Mouse (Mus musculus) gastrocnemius, postnatal 25 days (tissue): Measurements from ENCODE around the gene Ceacam18. TPM values are rescaled to one million over a fixed set of nuclear protein-coding genes. Genes with fewer than 3 reads are reported as not detected.
"Not testable (repeated sequence)": the region's sequence is repeated elsewhere in the genome, so short reads cannot be mapped to it uniquely, and the experiment has no call there.

Experiments
- DNase-seq: peaks from one replicate; pipeline ENCODE4 v3.0.0; 2022
- long read RNA-seq, 2 experiments: library from polyadenylated mRNA; stranded (forward); transcript quantifications; one replicate each; pipeline ENCODE4 v2.0.0; 2021
- total RNA-seq, 2 experiments: library from RNA; stranded (reverse); gene quantifications; 1 replicate in 1 of 2; 2 replicates in 1 of 2; pipeline ENCODE4 v1.2.3; 2021

The Ceacam18 gene
- total RNA-seq, result not detected
- long read RNA-seq, experiment 1, result 0 reads
- long read RNA-seq, experiment 2, result 0 reads

DNA sequence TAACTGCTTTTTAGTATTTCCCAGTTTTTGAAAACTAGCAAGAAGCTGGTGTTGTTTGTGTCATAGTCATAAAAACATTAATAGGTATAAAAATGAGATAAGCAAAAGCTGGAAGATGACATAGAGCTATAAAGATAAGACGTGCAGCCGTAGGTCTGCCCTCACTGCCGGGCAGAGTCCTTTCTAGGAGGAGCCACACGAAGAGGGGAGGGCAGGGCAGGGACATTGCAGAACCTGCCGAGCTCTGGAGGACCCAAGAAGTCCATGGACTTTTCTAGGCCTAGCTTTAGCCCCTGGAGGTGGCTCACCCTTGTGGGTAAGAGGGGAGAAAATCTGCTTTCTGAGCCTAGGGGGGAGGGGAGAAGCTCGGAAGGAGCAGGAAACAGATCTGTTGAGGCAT is at the start of gene Ceacam18:
Gene Ceacam18, plus strand, starts transcription at position 208 of the 400 bp plus-strand sequence.
- DNase-seq, result no peak

DNA sequence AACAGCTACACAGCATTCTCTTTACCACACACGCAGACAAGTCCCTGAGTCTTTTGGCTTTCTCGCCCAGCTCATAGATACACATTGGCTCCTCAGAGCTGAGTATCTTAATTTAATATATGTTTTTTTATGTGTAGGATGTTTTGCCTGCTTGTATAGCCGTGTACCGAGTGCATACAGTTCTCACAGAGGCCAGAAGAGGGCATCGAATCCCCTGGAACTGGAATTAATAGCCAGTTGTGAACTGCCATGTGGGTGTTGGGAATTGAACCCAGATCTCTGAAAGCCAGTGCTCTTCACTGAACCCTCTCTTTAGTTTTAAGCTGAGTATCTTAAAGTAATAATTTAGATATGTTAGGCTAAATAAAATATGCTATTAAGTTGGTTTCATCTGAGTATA is 49.7 kb upstream of the Ceacam18 start:
- DNase-seq, result no peak

DNA sequence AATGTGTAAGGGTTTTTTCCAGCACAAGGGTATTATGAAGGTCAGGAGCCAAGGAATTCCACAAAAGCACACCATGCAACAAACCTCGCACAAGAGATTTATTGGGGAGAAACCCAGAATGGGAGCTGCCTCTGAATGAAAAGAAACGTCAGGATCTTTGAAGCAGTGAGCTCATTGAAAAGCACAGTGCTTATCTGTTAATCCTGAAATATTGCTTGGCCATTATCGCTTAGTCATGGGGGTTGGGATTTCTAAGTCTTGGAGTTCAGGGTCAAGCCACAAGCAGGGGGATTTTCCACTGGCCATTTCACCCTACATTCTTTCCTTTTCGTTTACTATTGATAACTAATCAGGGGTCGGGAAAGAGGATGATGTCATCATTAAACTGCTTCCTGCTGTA is 32.6 kb upstream of the Ceacam18 start:
- no peak for DNase-seq

DNA sequence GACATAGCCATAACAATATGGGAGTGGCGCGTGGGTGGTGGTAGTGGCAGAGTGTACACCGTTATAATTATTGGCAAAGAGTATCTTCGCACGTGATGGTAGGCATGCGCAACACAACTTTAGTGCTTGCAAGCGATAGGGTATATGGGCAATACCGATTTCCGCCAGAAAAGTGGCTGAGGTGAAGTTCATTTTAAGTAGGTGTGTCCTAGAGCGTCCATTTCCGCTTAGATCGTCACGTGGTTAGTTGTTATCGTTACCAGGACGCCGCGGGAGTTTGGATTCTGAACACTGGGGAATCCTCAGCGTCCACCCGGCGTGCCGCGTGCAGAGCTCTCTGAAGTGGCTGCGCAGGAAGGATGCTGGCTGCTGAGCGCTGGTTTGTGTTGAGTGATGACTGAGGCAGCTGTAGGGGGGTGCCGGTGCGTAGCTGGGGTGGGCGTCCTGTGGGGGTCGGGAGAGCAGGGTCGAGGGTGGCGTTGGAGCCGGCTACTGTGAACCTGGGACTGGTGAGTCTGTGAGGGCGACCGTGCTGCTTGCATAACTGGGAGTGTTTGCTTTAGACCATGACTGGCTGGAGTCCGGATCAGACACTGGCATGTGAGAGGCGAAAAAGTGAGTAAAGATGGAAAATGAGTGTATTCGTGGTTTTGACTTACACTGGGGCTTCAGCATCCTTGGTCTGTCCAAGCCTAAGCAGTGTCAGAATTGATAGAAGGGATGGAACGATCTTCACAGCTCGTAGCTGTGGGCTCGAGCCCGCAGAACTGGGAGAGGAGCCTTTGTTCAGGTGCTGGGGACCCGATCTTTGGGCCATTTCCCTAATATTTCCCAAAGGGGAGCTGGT is 27.4 kb upstream of the Ceacam18 start, which contains the start of gene Zfp819:
Gene Zfp819, plus strand, starts transcription at position 274 of the 847 bp plus-strand sequence.
- DNase-seq, result peak; percentile 7

DNA sequence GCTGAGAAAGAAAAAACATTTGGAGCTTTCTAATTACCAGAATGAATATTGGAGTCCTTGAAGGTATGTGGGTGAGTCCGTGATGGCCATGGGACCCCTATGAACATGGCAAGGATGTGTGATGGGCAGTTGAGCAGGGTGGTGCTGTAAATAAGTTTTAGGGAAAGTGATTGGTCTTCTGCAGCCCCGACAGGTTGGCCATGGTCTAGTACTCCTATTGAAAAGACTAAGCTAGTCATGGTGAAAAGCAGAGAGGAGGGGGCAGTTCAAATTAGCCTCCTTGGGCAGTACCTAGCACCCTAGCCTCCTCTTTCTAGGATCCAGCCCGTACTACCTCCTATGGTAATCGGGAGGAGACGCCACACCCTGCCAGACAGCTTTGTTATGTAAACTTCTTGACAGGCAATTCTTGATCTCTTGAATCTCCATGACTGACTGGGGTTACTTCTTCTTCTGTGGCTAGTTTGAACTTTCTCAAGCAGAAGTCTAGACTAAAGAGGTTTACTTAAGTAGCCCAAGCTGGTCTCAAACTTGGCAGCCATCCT is 26.7 kb upstream of the Ceacam18 start:
- DNase-seq, result no peak

DNA sequence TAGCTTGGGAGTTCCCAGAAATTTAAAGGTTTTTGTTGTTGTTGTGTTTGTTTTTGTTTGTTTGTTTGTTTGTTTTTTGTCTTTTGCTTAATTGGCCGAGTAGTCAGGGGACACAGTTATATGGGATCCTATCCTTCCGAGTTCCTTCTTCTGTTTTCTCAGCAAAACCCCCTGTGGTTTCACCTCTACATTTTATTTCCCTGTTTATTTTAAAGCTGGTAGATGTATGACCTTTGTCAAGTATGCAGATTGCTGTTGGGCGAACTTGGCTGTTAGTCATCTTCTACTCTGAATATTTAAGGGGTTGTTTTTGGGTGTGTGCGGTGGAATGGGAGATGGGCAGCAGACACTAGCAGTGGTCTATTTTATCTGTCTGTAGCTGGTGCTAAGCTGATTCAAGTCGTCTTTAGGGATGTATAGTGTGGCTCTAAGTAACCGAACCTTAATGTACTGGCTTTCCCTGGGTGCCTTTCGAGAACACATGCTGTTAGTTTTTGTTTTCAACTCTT is 26.1 kb upstream of the Ceacam18 start:
- DNase-seq, result no peak

DNA sequence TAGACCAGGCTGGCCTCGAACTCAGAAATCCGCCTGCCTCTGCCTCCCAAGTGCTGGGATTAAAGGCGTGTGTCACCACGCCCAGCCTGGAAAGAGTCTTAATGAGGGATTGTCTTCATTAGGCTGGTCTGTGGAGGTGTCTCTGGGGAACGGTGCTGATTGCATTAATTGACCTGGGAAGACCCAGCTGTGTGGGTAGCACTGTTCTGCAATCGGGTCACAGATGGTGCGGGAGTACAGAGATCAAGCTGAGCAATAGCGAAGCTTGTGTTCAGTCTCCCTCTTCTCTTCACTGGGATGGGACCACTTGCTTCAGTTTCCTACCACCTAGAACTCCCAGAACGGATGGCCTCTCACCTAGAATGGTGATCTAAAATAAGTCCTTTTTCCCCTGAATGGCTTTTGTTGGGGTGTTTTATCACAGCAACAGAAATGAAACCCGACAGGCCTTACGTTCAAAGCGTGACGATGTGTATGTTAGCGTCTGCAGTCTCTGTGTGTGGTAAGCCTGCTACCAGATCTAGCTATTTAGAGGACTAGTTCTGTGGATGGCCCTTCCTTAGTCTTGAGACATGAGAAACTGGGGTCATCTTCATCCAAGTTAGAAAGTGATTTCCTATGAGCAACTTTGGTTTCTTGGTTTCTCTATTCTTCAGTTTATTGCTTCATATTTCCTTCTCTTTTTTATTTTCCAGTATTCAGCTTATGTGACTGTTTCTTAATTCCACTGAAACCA is 20.5 kb upstream of the Ceacam18 start:
- DNase-seq, result no peak

DNA sequence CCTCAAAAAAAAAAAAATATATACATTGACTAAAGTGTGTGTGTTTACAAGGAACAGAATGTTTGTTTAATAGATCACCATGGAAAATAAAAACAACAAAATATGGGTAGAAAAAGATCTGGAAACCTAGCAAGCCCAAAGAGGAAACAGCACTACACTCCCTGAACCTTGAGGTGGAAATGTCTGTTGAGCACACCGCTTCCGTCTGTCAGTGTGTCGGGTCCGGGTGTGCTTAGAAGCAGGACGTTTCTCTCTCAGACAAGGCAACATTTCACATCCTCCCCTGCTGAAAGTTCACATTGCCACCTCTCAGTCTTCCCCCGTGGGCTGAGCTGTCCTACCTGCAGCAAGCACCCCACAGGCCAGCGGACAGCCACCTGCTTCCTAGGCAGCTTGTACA is 11.6 kb upstream of the Ceacam18 start:
- DNase-seq, result no peak

DNA sequence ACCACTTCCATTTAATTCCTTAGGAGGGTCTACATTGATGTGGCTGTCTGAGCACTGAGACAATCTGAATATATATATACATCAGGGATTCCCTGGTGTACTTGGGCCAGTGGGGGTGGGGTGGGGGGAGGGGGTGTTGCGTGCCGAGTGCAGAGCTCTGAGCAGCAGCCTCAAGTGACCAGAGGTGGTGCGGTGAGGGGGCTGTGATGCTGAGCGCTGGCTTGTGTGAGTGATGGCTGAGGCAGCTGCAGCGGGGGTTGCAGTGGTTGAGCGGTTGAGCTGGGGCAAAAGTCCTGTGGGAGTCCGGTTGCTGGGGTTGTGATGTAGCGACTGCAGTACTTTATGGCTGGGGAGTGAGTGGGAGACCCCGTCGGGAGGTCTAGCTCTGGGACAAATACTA is 10.7 kb upstream of the Ceacam18 start:
- no peak for DNase-seq

DNA sequence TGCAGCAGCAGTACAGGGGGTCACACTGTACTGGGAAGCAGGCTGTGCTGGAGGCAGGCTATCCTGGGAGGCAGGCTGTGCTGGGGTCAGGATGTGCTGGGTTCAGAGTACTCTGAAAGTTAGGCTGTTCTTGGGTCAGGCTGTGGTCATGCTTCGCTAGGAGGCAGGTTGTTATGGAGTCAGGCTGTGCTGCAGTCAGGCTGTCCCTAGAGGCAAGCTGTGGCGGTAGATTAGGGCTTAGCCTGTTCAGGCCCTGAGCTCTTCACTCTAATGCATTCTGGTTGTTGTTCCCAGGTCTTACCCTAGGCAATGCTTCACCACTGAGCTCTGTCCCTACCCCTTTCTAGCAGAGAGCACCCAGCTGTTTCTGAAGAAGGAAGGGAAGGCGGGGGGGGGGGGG is 9.4 kb upstream of the Ceacam18 start:
- DNase-seq, result no peak

DNA sequence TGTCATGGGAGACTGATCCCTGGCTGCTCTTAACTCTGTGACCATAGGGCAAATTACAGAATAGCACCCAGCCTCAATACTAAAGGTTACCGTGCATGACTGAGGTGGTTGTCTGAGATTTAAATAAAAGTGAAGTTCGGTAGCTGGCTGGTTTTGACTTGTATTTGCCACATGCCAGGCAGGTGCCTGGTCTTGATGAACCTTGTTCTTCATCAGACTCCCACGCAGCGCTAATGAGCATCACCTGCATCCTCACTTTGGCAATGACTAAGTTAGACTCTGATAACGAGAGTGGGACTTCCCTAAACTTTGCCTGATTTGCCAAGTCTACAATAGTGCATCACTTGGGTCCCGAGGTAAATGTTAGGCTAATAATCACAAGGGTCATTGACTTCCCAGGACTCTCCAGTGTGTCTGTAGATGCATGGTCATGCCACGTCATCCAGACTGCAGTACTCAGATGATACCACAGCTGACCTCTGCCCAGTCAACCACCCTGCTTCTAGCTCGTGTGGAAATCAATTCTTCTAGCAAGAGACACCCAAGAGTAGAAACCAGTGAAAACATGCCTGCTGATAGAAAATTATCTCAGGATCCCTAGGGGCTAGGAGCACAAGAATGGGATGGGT is 8.6 kb upstream of the Ceacam18 start:
- no peak for DNase-seq

DNA sequence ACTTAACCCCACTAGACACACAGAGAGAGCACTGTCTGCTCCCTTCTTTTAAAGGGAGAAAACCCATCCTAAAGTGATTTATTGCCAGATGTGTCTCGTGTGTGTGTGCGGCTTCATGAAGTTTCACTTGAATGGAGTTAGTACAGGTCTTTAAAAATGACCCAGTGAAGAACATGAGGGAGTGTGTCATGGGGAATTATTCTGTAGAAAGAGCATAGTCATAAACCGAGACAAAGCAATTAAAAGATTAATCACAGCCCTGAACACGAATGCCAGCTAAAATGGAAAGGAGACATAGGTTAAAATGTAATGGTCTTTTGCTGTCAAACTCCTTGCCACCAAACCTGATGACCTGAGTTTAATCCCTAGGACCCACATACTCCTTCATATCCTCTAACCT is 567 bp upstream of the Ceacam18 start:
- DNase-seq, result no peak

DNA sequence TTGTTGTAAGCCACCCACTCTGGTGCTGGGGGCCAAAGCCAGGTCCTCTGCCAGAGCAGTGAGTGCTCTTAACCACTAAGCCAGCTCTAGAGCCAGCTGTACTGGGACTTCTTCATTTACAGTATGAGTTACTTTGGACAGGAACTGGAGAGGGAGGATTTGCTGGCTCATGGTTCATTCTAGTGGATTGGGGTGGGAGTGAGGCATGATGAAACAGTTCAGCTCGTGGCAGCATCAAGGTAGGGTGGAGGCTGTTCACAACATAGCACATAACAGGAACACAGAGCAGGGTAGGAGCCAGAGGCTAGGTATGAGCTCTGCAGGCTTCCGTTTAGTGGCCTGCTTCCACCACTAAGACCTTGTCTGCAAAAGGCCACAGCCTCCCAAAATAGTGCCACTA is 1.7 kb downstream of the Ceacam18 start:
- DNase-seq, result no peak

DNA sequence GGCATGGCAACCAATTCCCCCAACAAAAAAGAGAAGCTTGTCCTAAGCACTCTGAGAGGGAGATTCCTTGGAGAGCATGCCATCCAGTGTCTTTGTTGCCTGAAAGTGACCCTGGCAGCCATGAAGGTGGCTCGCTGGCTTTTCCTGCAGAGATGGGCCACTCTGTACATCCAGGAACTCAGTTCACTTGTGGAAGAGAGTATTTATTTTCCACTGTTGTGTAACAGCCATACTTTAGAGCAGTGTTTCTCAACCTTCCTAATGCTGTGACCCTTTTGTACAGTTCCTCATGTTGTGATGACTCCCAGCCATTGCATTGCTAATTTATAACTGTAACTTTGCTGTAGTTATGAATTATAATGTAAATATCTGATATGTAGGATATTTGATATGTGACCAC is 2.6 kb downstream of the Ceacam18 start:
- no peak for DNase-seq

DNA sequence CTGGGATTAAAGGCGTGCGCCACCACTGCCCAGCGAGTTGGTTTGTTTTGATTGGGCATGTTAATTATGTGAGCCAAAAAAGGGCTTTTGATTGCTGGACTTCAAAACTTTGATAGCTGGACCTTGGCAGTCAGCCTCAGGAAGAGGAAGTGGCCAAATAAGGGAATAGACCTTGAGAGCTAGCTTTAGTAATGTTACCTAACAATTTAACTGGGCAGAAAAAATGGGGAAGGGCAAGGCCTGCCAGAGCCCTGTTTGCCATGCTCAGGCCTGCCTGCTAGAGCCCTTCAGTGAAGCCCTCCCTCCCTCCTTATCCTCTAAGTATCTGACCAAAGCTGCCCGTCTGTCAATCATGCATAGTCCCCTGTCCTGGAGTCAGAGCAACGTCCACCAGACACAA is 8.1 kb downstream of the Ceacam18 start:
- no peak for DNase-seq

DNA sequence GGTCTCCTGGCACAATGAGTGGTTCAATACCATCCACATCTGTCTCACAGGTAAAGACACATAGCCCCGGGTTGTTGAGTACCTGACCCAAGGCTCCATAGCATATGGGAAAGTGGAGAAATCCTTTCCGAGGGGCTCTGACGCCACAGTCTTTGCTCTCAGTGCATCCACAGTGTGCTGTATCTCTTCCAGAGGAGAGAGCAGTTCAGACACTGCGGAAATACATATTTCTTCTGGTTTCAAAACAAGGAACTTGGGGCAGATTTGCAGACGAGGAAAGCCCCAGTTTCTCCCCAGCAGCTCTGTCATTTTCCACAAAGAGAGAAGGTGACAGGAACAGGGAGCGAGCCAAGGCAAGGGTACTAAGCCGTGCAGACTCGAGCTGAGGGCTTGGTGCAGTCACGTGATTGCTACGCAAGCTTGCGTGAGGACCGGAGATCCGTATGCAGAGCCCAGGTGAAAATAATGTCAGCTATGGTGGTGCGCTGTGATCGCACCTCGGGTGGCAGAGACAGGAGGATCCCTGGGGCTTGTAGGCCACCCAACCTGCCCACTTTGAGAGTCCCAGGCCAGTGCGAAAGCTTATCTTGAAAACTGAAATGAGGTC is 8.6 kb downstream of the Ceacam18 start:
- no peak for DNase-seq

DNA sequence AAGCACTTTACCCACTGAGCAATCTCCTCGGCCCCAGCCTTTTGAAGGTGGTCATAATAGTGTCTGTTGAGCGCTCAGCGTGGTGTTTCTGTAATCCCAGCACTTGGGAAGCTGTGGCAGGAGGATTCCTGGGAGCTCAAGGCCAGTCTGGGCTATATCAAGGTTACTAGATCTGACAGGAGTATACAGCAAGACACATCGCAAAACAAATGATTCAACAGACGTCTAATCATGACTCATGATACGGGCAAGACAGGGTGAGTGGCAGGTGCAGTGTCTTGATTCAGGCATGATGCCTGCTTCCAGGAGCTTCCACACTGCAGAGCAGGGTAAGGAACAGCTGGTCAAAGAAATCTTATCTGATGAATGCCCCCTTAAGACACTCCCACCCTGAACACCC is 18.2 kb downstream of the Ceacam18 start:
- DNase-seq, result no peak

DNA sequence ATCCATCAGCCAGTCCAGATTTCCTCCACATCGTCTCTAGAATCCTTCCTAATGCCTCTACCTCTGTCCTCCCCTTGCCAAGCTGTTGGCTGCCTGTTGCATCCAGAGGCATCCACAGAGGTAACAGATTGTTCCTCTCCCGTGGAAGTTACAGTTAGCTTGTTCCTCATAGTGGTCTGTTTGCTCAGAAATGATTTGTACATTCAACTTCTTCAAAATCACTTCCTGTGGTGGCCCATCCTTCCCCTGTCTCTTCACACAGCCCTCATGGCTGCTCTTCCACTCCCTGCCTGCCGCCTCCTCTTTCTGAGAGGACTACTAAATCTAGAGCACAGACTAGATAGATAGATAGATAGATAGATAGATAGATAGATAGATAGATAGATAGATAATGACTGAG is 20.0 kb downstream of the Ceacam18 start:
- no peak for DNase-seq

DNA sequence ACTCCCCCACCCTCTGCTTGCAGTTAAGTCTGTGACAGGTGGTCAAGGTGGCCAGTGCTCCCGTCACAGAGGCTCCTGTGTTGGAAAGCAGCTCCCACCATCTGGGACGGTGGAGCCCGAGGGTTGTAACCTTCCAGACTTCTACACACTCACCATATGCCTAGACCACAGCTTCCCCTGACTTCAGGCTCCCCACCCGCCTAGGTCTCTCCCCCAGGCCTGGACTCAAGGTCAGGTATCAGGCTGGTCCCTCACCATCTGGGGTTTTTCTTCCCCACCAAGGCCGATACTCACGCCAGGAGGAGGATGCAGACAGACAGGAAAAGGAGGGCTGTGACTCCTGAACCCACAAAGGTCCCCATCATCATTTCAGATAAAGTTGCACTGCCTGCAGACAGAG is 21.7 kb downstream of the Ceacam18 start:
- no peak for DNase-seq

DNA sequence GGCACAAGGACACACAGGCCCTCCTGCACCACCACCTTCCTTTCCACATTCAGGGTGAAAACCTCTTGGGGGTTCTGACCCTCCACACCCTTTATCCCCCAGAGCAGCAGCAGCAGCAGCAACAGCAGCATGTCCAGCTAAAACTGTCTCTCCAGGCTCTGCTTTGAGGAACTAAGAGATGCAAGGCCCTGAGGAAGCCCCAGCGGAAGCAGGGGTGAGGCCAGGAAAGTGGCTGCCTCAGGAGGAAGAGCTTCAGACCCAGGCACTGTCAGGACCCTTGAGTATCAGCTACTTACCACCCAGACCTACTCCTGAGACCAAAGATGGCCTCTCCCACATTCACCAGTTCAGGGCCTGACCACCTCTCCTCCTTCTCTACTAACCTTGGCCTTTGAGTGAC is 25.5 kb downstream of the Ceacam18 start, which contains the start of gene Siglece:
Gene Siglece, minus strand, starts transcription at position 160 of the 400 bp plus-strand sequence.
- DNase-seq, result no peak

DNA sequence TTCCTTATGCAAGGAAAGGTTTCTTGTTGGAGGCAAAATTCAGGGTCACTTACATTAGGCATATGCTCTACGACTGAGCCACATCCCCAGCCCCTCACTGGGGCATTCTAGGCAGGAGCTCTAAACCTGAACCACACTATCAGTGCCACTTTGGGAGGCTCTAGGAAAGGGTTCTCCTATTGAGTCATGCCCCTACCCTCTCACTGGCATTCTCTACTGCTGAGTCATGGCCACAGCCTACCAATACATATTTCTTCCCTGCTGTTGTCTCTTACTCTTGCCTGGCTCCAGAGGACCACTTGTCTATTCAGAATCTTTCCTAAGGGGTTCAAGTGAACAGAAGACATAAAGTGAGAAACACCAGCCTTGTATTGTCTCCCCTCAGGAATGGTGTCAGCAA is 28.3 kb downstream of the Ceacam18 start:
- DNase-seq, result no peak

DNA sequence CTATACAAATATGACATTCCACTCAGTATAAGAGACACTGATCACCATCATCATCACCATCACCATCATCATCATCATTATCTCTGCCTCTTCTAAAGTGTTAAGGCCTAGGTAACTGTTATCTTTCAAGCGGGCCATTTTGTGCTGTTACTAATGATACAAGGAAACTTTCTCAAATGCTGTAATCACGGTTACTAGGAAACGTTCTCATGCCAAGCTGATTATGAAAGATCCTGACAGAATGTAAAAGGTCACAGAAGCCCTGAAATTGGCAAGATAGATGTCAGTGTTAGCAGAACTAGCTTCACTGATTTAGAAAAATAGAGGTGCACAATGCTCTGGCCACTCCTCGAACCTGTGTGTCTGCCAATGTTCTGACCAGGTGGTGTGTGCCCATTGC is 32.7 kb downstream of the Ceacam18 start:
- DNase-seq, result not testable (repeated sequence)
